Mouse (Mus musculus): ENCODE measurements around the gene Rras2. TPM values are rescaled to one million over a fixed set of nuclear protein-coding genes. Genes with fewer than 3 reads are reported as not detected.
A peak's percentile ranks its signal among the peaks of the same experiment; 100 is the strongest.

Rras2 gene
- polyA plus RNA-seq, 1 experiment, result 57.4 TPM

DNA sequence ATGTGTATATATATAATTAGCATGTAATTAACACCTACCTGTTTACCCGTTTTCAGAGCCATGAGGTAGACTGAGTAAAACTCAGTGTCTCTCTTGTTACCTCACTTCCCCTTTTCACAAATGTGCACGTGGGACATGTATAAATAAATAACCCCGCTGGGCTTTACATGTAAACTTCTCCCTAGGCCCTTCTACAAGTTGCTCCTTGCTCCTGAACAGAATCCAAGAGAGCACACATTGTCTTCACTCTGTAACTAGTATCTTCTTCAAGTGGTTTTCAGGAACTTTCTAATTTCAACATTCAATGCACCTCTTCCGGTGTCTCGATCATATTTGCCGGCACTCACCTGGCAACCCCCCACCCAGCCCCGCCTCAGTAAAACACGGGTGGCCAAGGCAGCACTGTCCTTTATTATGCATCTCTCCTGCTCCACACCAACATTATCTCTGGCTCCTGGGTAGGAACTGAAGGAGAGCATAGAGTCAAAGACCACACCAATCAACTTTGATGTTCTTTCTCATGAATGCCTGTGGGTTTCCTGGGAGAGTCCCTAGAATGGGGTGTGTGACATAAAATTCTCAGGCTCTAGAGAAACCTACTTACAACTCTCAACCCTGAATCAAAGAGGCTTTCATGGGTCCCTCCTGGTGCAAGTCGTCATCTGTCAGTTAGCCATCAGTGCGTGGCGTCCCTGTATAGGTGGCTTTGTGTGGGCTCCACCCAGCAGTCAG is 47.7 kb downstream of the Rras2 start:
- Histone ChIP-seq H3K36me3 (ENCODE audit: control insufficient read depth, insufficient read depth) (no peaks in the 10 kb centered on the region), H3K4me2 (ENCODE audit: low read depth) (peak overlapping the region; percentile 18), H3ac (ENCODE audit: control insufficient read depth, insufficient read length) (no peak overlapping the region), H3K27me3 (ENCODE audit: control insufficient read depth, insufficient read depth, insufficient read length) (no peaks in the 10 kb centered on the region), H3K4me3 (no peak overlapping the region), H3K79me2 (ENCODE audit: control insufficient read depth, insufficient read depth) (peaks cover 64% of the 10 kb centered on the region)
- no peak for TF ChIP-seq MYOG (IDR thresholded peaks at IDR 0.05; ENCODE audit: control insufficient read depth in 1 of 3, insufficient read depth in 1 of 3, insufficient read length in 2 of 3, low read depth in 2 of 3)
- no peak for TF ChIP-seq TCF12 (IDR thresholded peaks at IDR 0.05; ENCODE audit: insufficient read depth, poor library complexity, severe bottlenecking)
- no peak for TF ChIP-seq MAX (IDR thresholded peaks at IDR 0.05; ENCODE audit: low read depth)
- TF ChIP-seq USF1 (IDR thresholded peaks at IDR 0.05; ENCODE audit: low read depth), result no peak
- no peak for TF ChIP-seq POLR2AphosphoS2 (IDR thresholded peaks at IDR 0.05; ENCODE audit: insufficient read length, low read depth)
- no peak for TF ChIP-seq E2F4 (IDR thresholded peaks at IDR 0.05; ENCODE audit: insufficient read depth)
- no peak for TF ChIP-seq TCF3 (IDR thresholded peaks at IDR 0.05; ENCODE audit: insufficient read length, low read depth)
- no peak for TF ChIP-seq SRF (IDR thresholded peaks at IDR 0.05; ENCODE audit: control insufficient read depth, insufficient read length, low read depth)
- TF ChIP-seq CEBPB (IDR thresholded peaks at IDR 0.05; ENCODE audit: insufficient read depth, poor library complexity, severe bottlenecking), result no peak
- TF ChIP-seq REST (IDR thresholded peaks at IDR 0.05; ENCODE audit: insufficient read depth, insufficient read length), result no peak
- TF ChIP-seq MYOD1 (IDR thresholded peaks at IDR 0.05; ENCODE audit: control insufficient read depth in 1 of 3, insufficient read length in 2 of 3, low read depth in 2 of 3), result no peak
- no peak for TF ChIP-seq POLR2A (IDR thresholded peaks at IDR 0.05; ENCODE audit: insufficient read length, low read depth)

DNA sequence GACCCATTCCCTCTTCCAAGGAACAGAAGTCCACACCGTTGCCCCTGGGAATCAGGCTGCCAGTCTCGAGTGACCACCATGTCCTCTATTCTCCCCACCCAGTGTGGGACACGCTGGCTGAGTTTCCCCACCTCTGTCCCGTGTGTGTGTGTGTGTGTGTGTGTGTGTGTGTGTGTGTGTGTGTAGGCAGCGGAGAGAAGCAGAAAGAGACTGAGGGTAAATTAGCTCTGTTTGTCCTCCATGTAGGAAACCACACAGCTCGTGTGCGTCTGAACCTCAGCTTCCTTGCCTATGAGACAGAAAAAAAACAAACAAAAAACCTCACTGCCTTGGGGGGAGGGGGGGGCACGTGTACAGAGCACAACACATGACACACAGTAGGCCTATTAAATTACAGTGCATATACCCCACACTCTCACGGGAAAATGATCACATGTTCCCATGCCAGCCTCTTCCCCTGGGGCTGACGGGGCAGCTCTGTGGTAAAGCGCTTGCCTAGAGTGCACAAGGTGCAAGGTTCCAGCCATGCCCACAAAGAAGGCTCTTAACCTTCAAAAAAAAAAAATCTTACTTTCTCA is 48.5 kb downstream of the Rras2 start:
- Histone ChIP-seq H3ac (ENCODE audit: control insufficient read depth, insufficient read length) (no peak overlapping the region), H3K27me3 (ENCODE audit: control insufficient read depth, insufficient read depth, insufficient read length) (no peaks in the 10 kb centered on the region), H3K79me2 (ENCODE audit: control insufficient read depth, insufficient read depth) (peaks cover 72% of the 10 kb centered on the region), H3K4me3 (no peak overlapping the region), H3K36me3 (ENCODE audit: control insufficient read depth, insufficient read depth) (no peaks in the 10 kb centered on the region), H3K4me2 (ENCODE audit: low read depth) (no peak overlapping the region)
- TF ChIP-seq POLR2A (IDR thresholded peaks at IDR 0.05; ENCODE audit: insufficient read length, low read depth) (no peak), CEBPB (IDR thresholded peaks at IDR 0.05; ENCODE audit: insufficient read depth, poor library complexity, severe bottlenecking) (no peak), TCF12 (IDR thresholded peaks at IDR 0.05; ENCODE audit: insufficient read depth, poor library complexity, severe bottlenecking) (no peak), MAX (IDR thresholded peaks at IDR 0.05; ENCODE audit: low read depth) (no peak), MYOG (IDR thresholded peaks at IDR 0.05; ENCODE audit: control insufficient read depth in 1 of 3, insufficient read depth in 1 of 3, insufficient read length in 2 of 3, low read depth in 2 of 3) (no peak), E2F4 (IDR thresholded peaks at IDR 0.05; ENCODE audit: insufficient read depth) (no peak), SRF (IDR thresholded peaks at IDR 0.05; ENCODE audit: control insufficient read depth, insufficient read length, low read depth) (no peak), TCF3 (IDR thresholded peaks at IDR 0.05; ENCODE audit: insufficient read length, low read depth) (no peak), REST (IDR thresholded peaks at IDR 0.05; ENCODE audit: insufficient read depth, insufficient read length) (no peak), MYOD1 (IDR thresholded peaks at IDR 0.05; ENCODE audit: control insufficient read depth in 1 of 3, insufficient read length in 2 of 3, low read depth in 2 of 3) (no peak), USF1 (IDR thresholded peaks at IDR 0.05; ENCODE audit: low read depth) (no peak), POLR2AphosphoS2 (IDR thresholded peaks at IDR 0.05; ENCODE audit: insufficient read length, low read depth) (no peak)

DNA sequence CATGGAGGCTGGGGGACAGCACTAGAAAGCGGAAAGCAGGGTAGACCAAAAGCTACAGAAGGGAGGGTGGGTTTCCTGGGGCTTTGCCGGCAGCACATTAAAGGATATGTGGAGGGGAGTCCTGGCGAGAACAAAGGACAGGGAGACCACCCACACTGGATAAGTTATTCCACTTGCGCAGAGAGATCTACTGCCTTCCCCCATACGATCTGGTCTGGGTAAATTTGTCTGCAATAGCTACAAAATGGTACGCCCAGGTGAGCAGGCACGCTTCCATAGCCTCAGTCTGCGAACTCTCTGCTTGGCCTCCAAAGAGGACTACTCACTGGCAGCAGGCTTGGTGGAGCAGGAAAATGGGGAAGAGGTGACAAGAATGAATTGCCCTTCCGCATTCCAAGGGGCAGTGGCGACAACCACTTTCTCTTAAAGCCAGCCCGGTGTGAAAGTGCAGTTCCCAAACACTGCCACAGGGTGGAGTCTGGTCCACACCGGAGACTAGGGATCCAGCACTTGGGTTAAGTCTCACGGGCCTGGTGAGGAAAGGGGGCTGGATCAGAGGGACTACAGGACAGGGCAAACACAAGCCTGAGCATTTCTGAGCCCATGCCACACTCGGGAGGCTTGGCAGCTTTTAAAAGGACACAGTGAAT is 50.9 kb downstream of the Rras2 start:
- Histone ChIP-seq H3ac (ENCODE audit: control insufficient read depth, insufficient read length) (no peak overlapping the region), H3K79me2 (ENCODE audit: control insufficient read depth, insufficient read depth) (peaks cover 72% of the 10 kb centered on the region), H3K4me2 (ENCODE audit: low read depth) (no peak overlapping the region), H3K4me3 (no peak overlapping the region), H3K36me3 (ENCODE audit: control insufficient read depth, insufficient read depth) (no peaks in the 10 kb centered on the region), H3K27me3 (ENCODE audit: control insufficient read depth, insufficient read depth, insufficient read length) (no peaks in the 10 kb centered on the region)
- no peak for TF ChIP-seq MAX (IDR thresholded peaks at IDR 0.05; ENCODE audit: low read depth)
- no peak for TF ChIP-seq POLR2AphosphoS2 (IDR thresholded peaks at IDR 0.05; ENCODE audit: insufficient read length, low read depth)
- TF ChIP-seq E2F4 (IDR thresholded peaks at IDR 0.05; ENCODE audit: insufficient read depth), result no peak
- no peak for TF ChIP-seq REST (IDR thresholded peaks at IDR 0.05; ENCODE audit: insufficient read depth, insufficient read length)
- TF ChIP-seq MYOD1 (IDR thresholded peaks at IDR 0.05; ENCODE audit: control insufficient read depth in 1 of 3, insufficient read length in 2 of 3, low read depth in 2 of 3), result no peak
- TF ChIP-seq POLR2A (IDR thresholded peaks at IDR 0.05; ENCODE audit: insufficient read length, low read depth), result no peak

DNA sequence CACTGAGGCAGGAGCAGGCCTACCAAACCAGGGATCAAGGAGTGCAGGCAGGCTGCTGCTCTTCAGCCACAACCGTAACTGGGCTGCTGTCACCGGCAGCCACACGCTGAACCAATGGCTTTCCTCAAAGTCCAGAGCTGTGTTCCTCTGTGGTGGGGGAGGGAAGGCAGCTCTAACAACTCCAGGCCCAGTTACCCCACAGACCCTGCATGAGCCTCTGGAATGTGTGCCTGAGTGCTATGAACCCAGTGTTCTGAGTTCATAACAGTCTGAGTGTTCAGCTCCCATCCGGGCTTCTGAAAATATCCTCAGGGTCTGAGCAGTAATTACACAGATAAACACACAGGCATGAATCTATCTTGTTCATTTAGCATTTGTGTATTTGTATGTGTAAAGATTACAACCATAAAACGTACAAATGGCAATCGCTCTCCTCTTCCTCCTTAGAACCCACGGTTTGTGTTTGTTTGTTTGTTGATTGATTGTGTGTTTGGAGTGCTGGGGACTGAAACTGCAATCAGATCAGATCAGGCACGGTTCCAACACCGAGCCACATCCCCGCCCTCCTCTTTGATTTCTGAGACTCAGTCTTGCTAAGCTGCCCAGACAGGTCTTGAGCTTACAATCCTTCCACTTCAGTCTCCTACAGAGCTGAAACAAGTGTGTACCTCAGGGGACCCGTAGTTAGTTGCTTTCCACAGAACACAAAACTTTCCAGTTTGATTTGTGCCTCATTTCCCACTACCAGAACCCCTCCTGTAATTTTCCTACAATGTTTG is 52.0 kb downstream of the Rras2 start:
- Histone ChIP-seq H3K36me3 (ENCODE audit: control insufficient read depth, insufficient read depth) (no peaks in the 10 kb centered on the region), H3K79me2 (ENCODE audit: control insufficient read depth, insufficient read depth) (peaks cover 71% of the 10 kb centered on the region), H3ac (ENCODE audit: control insufficient read depth, insufficient read length) (no peak overlapping the region), H3K4me3 (no peak overlapping the region), H3K4me2 (ENCODE audit: low read depth) (no peak overlapping the region), H3K27me3 (ENCODE audit: control insufficient read depth, insufficient read depth, insufficient read length) (no peaks in the 10 kb centered on the region)
- TF ChIP-seq REST (IDR thresholded peaks at IDR 0.05; ENCODE audit: insufficient read depth, insufficient read length) (no peak), POLR2AphosphoS2 (IDR thresholded peaks at IDR 0.05; ENCODE audit: insufficient read length, low read depth) (no peak), USF1 (IDR thresholded peaks at IDR 0.05; ENCODE audit: low read depth) (no peak), MAX (IDR thresholded peaks at IDR 0.05; ENCODE audit: low read depth) (no peak), MYOD1 (IDR thresholded peaks at IDR 0.05; ENCODE audit: control insufficient read depth in 1 of 3, insufficient read length in 2 of 3, low read depth in 2 of 3) (no peak), MYOG (IDR thresholded peaks at IDR 0.05; ENCODE audit: control insufficient read depth in 1 of 3, insufficient read depth in 1 of 3, insufficient read length in 2 of 3, low read depth in 2 of 3) (no peak), TCF12 (IDR thresholded peaks at IDR 0.05; ENCODE audit: insufficient read depth, poor library complexity, severe bottlenecking) (no peak), E2F4 (IDR thresholded peaks at IDR 0.05; ENCODE audit: insufficient read depth) (no peak), POLR2A (IDR thresholded peaks at IDR 0.05; ENCODE audit: insufficient read length, low read depth) (no peak), CEBPB (IDR thresholded peaks at IDR 0.05; ENCODE audit: insufficient read depth, poor library complexity, severe bottlenecking) (no peak), SRF (IDR thresholded peaks at IDR 0.05; ENCODE audit: control insufficient read depth, insufficient read length, low read depth) (no peak), TCF3 (IDR thresholded peaks at IDR 0.05; ENCODE audit: insufficient read length, low read depth) (no peak)
